Mouse (Mus musculus) megakaryocyte, embryonic 14.5 days (primary cell): ENCODE measurements around the gene Plekho2.

Experiments used
- FLI1 ChIP-seq: IDR thresholded peaks from 2 replicates; pipeline ENCODE4 v1.6.1; 2012; ENCODE audit warnings: low read length, inconsistent platforms, mixed read lengths
- GATA1 ChIP-seq: IDR thresholded peaks from 3 replicates; pipeline ENCODE4 v1.6.1; 2012; ENCODE audit warnings: mixed read lengths, low read length, inconsistent platforms, borderline replicate concordance

DNA sequence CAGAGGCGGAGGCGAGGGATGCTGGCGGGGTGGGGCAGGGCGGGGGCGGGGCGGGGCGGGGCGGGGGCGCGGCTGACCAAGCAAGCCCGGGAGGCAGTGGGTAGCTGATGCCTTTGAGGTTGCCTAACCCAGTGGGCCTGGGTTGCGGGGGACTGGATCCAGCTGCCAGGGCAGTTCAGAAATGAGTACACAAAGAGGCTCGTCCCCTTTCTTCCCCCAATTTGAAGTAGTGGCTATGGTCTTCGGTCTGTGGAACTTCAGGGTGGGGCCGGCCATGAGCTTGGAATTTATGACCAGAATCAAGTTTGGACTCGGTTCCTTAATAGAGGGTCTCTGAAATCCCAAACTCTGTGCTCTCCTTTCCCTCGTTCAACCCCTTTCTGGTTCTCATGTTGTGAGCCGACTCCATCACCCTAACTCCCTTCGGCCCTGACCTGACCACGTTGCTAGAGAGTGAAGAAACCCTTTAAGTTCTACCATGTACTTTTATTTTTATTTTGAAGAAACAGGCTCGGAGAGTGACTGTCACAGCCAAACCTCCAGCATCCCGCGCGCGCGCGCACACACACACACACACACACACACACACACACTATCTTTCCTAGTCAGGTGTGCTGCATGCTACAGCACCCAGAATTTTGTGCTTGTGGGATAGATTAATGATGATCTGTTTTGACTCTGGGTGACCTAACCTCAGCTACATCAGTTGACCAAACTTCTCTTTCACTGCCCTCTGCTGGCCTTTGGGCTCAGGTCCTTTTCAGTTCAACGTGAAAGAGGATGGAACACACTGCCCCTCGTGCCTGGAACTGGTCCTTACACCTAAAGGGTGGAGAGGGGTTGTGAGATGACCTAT lies 789 bp upstream of the Plekho2 start:
- TF ChIP-seq GATA1 (no peak), FLI1 (no peak)
